18 mouse cellular contexts compared by ENCODE assay signal in the genomic region with DNA sequence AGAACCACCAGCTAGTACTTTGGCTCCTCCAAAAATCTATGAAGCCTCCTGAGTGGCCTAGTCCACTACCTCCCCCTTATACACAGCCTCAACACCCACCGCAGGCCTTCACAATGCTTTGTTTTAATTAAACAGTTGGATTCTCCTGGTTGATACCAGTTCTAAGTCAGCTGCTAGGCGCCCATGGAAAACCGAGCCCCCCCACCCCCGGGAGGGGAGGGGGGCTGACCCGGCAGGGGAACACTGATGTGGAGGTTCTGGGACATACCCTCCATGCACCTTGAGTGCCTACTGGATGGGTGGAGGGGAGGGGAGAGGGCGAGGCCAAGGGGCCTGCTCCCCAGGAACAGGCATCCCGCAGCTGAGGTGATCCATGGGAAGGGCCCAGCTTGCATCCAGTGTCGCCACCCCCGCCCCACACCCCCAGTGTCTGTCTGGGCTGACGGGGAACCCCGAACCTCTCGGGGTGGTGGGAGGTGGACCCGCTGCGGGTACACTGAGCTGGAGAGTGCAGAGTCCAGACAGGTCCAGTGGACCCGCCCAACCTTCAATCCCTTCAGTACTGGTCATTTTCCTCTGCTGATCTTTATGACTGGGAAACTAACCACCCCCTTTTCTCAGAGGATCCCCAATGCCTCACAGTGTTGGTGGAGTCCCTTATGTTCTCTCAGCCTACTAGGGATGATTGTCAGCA.
"Had no signal": no experiment of that assay in that cellular context is flagged by ENCODE, and none has a peak within 500 bp of the region (broad histone marks: within the 10 kb centered on the region; RNA-seq: fewer than 3 reads in every experiment).

No protein-coding gene starts in this region.

- H3K9me3 ChIP-seq: limb, embryonic 15.5 days; liver, embryonic 15.5 days; midbrain, embryonic 13.5 days had no signal

- ATAC-seq: liver, embryonic 12.5 days; midbrain, embryonic 13.5 days had no signal

- H3K27ac ChIP-seq: kidney, postnatal 0 days; layer of hippocampus, adult 2 months; limb, embryonic 12.5 days; limb, embryonic 15.5 days; liver, embryonic 12.5 days; liver, embryonic 15.5 days; macrophage; midbrain, embryonic 13.5 days; stomach, postnatal 0 days had no signal

- H3K36me3 ChIP-seq: limb, embryonic 12.5 days; limb, embryonic 15.5 days; liver, embryonic 12.5 days; liver, embryonic 15.5 days; midbrain, embryonic 13.5 days had no signal

- H3K27me3 ChIP-seq: limb, embryonic 12.5 days; limb, embryonic 15.5 days; liver, embryonic 12.5 days; liver, embryonic 15.5 days; midbrain, embryonic 13.5 days had no signal

- H3K9ac ChIP-seq: limb, embryonic 12.5 days; limb, embryonic 15.5 days; liver, embryonic 12.5 days; liver, embryonic 15.5 days; midbrain, embryonic 13.5 days had no signal

- H3K4me3 ChIP-seq: layer of hippocampus, adult 2 months; limb, embryonic 12.5 days; limb, embryonic 15.5 days; liver, embryonic 12.5 days; liver, embryonic 15.5 days; midbrain, embryonic 13.5 days had no signal

- DNase-seq: kidney, adult 2 months; layer of hippocampus, adult 9-11 months; lung, adult 2 months; right cerebral cortex, adult 18-20 months; right cerebral cortex, postnatal 14 days; right cerebral cortex, postnatal 4 days; thymus, adult 2 months; thymus, postnatal 14 days; thymus, postnatal 4 days had no signal

- H3K4me1 ChIP-seq: limb, embryonic 12.5 days; limb, embryonic 15.5 days; liver, embryonic 12.5 days; liver, embryonic 15.5 days; midbrain, embryonic 13.5 days had no signal

- H3K4me2 ChIP-seq: limb, embryonic 12.5 days; limb, embryonic 15.5 days; liver, embryonic 12.5 days; liver, embryonic 15.5 days; midbrain, embryonic 13.5 days had no signal
